Mouse (Mus musculus) cerebellum, postnatal 36 days (tissue): Measurements from ENCODE around the gene Gm13178.

Experiments used
- DNase-seq, 2 experiments: peaks; one replicate each; pipeline ENCODE4 v3.0.0; 2021 to 2022; ENCODE audit warnings: mixed read lengths in 2 of 2

Gm13178 gene

GRCm38 (mm10) chr4:144721304-144721703 is at the start of gene Gm13178:
TSS of gene Gm13178 (minus strand) at chr4:144721404.
- DNase-seq = no peak

- peak; percentile 13 to 24 for DNase-seq
Measured at GRCm38 (mm10) chr4:144765722-144766121, 44.5 kb upstream of the Gm13178 start.

GRCm38 (mm10) chr4:144749139-144749538 is 27.9 kb upstream of the Gm13178 start:
- DNase-seq = no peak

- DNase-seq = no peak
Measured at GRCm38 (mm10) chr4:144719691-144720090, 1.5 kb downstream of the Gm13178 start.

GRCm38 (mm10) chr4:144718288-144718687 is 2.9 kb downstream of the Gm13178 start:
- DNase-seq = no peak

GRCm38 (mm10) chr4:144686268-144686667 is 34.9 kb downstream of the Gm13178 start, which contains the start of gene Gm436:
TSS of gene Gm436 (minus strand) at chr4:144686368.
- DNase-seq = no peak
